Mouse (Mus musculus): Measurements from ENCODE around the gene Inafm1. TPM values are rescaled to one million over a fixed set of nuclear protein-coding genes. Genes with fewer than 3 reads are reported as not detected.

Inafm1 gene
- polyA plus RNA-seq, 1 experiment from 2014 or later: 20.1 TPM

- peaks cover 16% of the 10 kb centered on the region for H3K4me1 ChIP-seq (ENCODE audit: insufficient read depth, low read depth, low read length)
- ATAC-seq (no peak), DNase-seq (ENCODE audit: low spot score) (no peak)
- no peak overlapping the region for H3K9ac ChIP-seq (replicated peaks; ENCODE audit: low read depth)
- no peak for TF ChIP-seq EP300 (IDR thresholded peaks at IDR 0.05)
- TF ChIP-seq CTCF (IDR thresholded peaks at IDR 0.05): no peak
- no peak overlapping the region for H3K4me2 ChIP-seq (replicated peaks; ENCODE audit: low read depth, low read length)
- no peak overlapping the region for H3K27ac ChIP-seq (ENCODE audit: low read length)
- 84% methylated on average over 5 of the region's 5 CpGs for WGBS
- H3K36me3 ChIP-seq (ENCODE audit: insufficient read depth, low read length): no peaks in the 10 kb centered on the region
- H3K27me3 ChIP-seq (replicated peaks; ENCODE audit: insufficient read depth, low read length): no peaks in the 10 kb centered on the region
- no peak overlapping the region for H3K4me3 ChIP-seq (ENCODE audit: low read depth, low read length)
- H3K9me3 ChIP-seq (ENCODE audit: low read length): no peaks in the 10 kb centered on the region
These were observed 25.5 kb upstream of the Inafm1 start for GRCm38 (mm10) chr7:16298927-16299326.

GRCm38 (mm10) chr7:16297616-16298015 lies 24.2 kb upstream of the Inafm1 start:
- no peak for TF ChIP-seq EP300 (IDR thresholded peaks at IDR 0.05)
- no peak for ATAC-seq

GRCm38 (mm10) chr7:16296766-16297390 lies 23.5 kb upstream of the Inafm1 start:
- Histone ChIP-seq H3K9ac (replicated peaks; ENCODE audit: low read depth) (no peak overlapping the region), H3K4me2 (replicated peaks; ENCODE audit: low read depth, low read length) (peak overlapping the region; percentile 54), H3K27me3 (replicated peaks; ENCODE audit: insufficient read depth, low read length) (no peaks in the 10 kb centered on the region), H3K9me3 (ENCODE audit: low read length) (no peaks in the 10 kb centered on the region), H3K27ac (ENCODE audit: low read length) (peak overlapping the region; percentile 89), H3K36me3 (ENCODE audit: insufficient read depth, low read length) (no peaks in the 10 kb centered on the region), H3K4me1 (ENCODE audit: insufficient read depth, low read depth, low read length) (peaks cover 16% of the 10 kb centered on the region), H3K4me3 (ENCODE audit: low read depth, low read length) (0 out of 2 replicates have a peak overlapping the region, but pooled peaks have one; percentile 12)
- peak; percentile 55 for TF ChIP-seq CTCF (IDR thresholded peaks at IDR 0.05)
- peak; percentile 74 for TF ChIP-seq EP300 (IDR thresholded peaks at IDR 0.05)
- WGBS: 2% methylated on average over 19 of the region's 22 CpGs
- DNase-seq (ENCODE audit: low spot score) (peak; percentile 97), ATAC-seq (peak; percentile 60)

More at GRCm38 (mm10) chr7:16297616-16298015, 24.2 kb upstream of the Inafm1 start:
- Histone ChIP-seq H3K27me3 (replicated peaks; ENCODE audit: insufficient read depth, low read length) (no peaks in the 10 kb centered on the region), H3K27ac (ENCODE audit: low read length) (peak overlapping the region; percentile 66; the same call in 1 of the 2 replicates), H3K4me2 (replicated peaks; ENCODE audit: low read depth, low read length) (no peak overlapping the region), H3K9me3 (ENCODE audit: low read length) (no peaks in the 10 kb centered on the region), H3K4me1 (ENCODE audit: insufficient read depth, low read depth, low read length) (peaks cover 16% of the 10 kb centered on the region), H3K4me3 (ENCODE audit: low read depth, low read length) (no peak overlapping the region), H3K36me3 (ENCODE audit: insufficient read depth, low read length) (no peaks in the 10 kb centered on the region), H3K9ac (replicated peaks; ENCODE audit: low read depth) (no peak overlapping the region)
- DNase-seq (ENCODE audit: low spot score): no peak
- 49% methylated on average over 2 of the region's 2 CpGs for WGBS

GRCm38 (mm10) chr7:16296146-16296545 lies 22.7 kb upstream of the Inafm1 start:
- H3K4me3 ChIP-seq (ENCODE audit: low read depth, low read length): no peak overlapping the region
- DNase-seq (ENCODE audit: low spot score) (no peak), ATAC-seq (no peak)
- H3K4me1 ChIP-seq (ENCODE audit: insufficient read depth, low read depth, low read length): peaks cover 16% of the 10 kb centered on the region
- no peaks in the 10 kb centered on the region for H3K27me3 ChIP-seq (replicated peaks; ENCODE audit: insufficient read depth, low read length)
- H3K9me3 ChIP-seq (ENCODE audit: low read length): no peaks in the 10 kb centered on the region
- 14% methylated on average over 2 of the region's 2 CpGs for WGBS
- no peak overlapping the region for H3K9ac ChIP-seq (replicated peaks; ENCODE audit: low read depth)
- no peak for TF ChIP-seq EP300 (IDR thresholded peaks at IDR 0.05)
- TF ChIP-seq CTCF (IDR thresholded peaks at IDR 0.05): no peak
- peak overlapping the region; percentile 89 for H3K27ac ChIP-seq (ENCODE audit: low read length)
- H3K36me3 ChIP-seq (ENCODE audit: insufficient read depth, low read length): no peaks in the 10 kb centered on the region
- 0 out of 2 replicates have a peak overlapping the region, but pooled peaks have one; percentile 54 for H3K4me2 ChIP-seq (replicated peaks; ENCODE audit: low read depth, low read length)

GRCm38 (mm10) chr7:16295321-16295900 lies 22.0 kb upstream of the Inafm1 start:
- H3K9me3 ChIP-seq (ENCODE audit: low read length): no peaks in the 10 kb centered on the region
- peak; percentile 90 for DNase-seq (ENCODE audit: low spot score)
- H3K4me1 ChIP-seq (ENCODE audit: insufficient read depth, low read depth, low read length): peaks cover 16% of the 10 kb centered on the region
- H3K9ac ChIP-seq (replicated peaks; ENCODE audit: low read depth): peak overlapping the region; percentile 29; the same call in 1 of the 2 replicates
- no peaks in the 10 kb centered on the region for H3K27me3 ChIP-seq (replicated peaks; ENCODE audit: insufficient read depth, low read length)
- peak; percentile 53 for ATAC-seq
- no peaks in the 10 kb centered on the region for H3K36me3 ChIP-seq (ENCODE audit: insufficient read depth, low read length)
- peak overlapping the region; percentile 47 for H3K4me3 ChIP-seq (ENCODE audit: low read depth, low read length)
- 2% methylated on average over 38 of the region's 41 CpGs for WGBS
- TF ChIP-seq CTCF (IDR thresholded peaks at IDR 0.05) (no peak), EP300 (IDR thresholded peaks at IDR 0.05) (no peak)
- peak overlapping the region; percentile 89 for H3K27ac ChIP-seq (ENCODE audit: low read length)
- peak overlapping the region; percentile 70 for H3K4me2 ChIP-seq (replicated peaks; ENCODE audit: low read depth, low read length)

- H3K36me3 ChIP-seq (ENCODE audit: insufficient read depth, low read length): no peaks in the 10 kb centered on the region
- H3K4me2 ChIP-seq (replicated peaks; ENCODE audit: low read depth, low read length): peak overlapping the region; percentile 70
- peak overlapping the region; percentile 89 for H3K27ac ChIP-seq (ENCODE audit: low read length)
- ATAC-seq: peak; percentile 89
- H3K4me3 ChIP-seq (ENCODE audit: low read depth, low read length): peak overlapping the region; percentile 47
- no peaks in the 10 kb centered on the region for H3K9me3 ChIP-seq (ENCODE audit: low read length)
- H3K27me3 ChIP-seq (replicated peaks; ENCODE audit: insufficient read depth, low read length): no peaks in the 10 kb centered on the region
- peak overlapping the region; percentile 29; the same call in 1 of the 2 replicates for H3K9ac ChIP-seq (replicated peaks; ENCODE audit: low read depth)
- H3K4me1 ChIP-seq (ENCODE audit: insufficient read depth, low read depth, low read length): peaks cover 13% of the 10 kb centered on the region
- TF ChIP-seq EP300 (IDR thresholded peaks at IDR 0.05) (peak; percentile 99), CTCF (IDR thresholded peaks at IDR 0.05) (peak; percentile 99)
- under 1% methylated on average over 23 of the region's 23 CpGs for WGBS
- peak; percentile 98 for DNase-seq (ENCODE audit: low spot score)
These were observed 21.4 kb upstream of the Inafm1 start for GRCm38 (mm10) chr7:16294837-16295236.
